Mouse (Mus musculus) C2C12 (cell line): ENCODE results near the gene Pappa2. TPM values are rescaled to one million over a fixed set of nuclear protein-coding genes. Genes with fewer than 3 reads are reported as not detected.

Source experiments
- H3K27me3 ChIP-seq: one replicate; pipeline ENCODE4 v1.6.1; 2011; ENCODE audit not compliant: control insufficient read depth, insufficient read depth, insufficient read length
- H3K36me3 ChIP-seq: one replicate; pipeline ENCODE4 v1.6.1; 2011; ENCODE audit not compliant: control insufficient read depth, insufficient read depth
- H3K4me3 ChIP-seq: one replicate; pipeline ENCODE4 v1.5.1; 2011; ENCODE audit warnings: mild to moderate bottlenecking, control low read depth; ENCODE audit not compliant: poor library complexity, insufficient read depth, severe bottlenecking
- H3K79me2 ChIP-seq: one replicate; pipeline ENCODE4 v1.6.1; 2011; ENCODE audit not compliant: control insufficient read depth, insufficient read depth
- H3K79me3 ChIP-seq: one replicate; pipeline ENCODE4 v1.6.1; 2011; ENCODE audit warnings: low read depth, control low read depth
- H3ac ChIP-seq: one replicate; pipeline ENCODE3; 2011; ENCODE audit warnings: low read depth; ENCODE audit not compliant: control insufficient read depth, insufficient read length
- CEBPB ChIP-seq: IDR thresholded peaks from one replicate; pipeline ENCODE4 v1.6.1; 2011; ENCODE audit warnings: low read depth, mild to moderate bottlenecking, control low read depth, moderate library complexity
- CTCF ChIP-seq: IDR thresholded peaks from one replicate; pipeline ENCODE4 v1.5.1; 2011; ENCODE audit not compliant: control insufficient read depth, insufficient read depth, insufficient read length
- FOSL1 ChIP-seq: IDR thresholded peaks from one replicate; pipeline ENCODE4 v1.8.0; 2011; ENCODE audit warnings: mild to moderate bottlenecking, low read length; ENCODE audit not compliant: poor library complexity, insufficient read depth, severe bottlenecking
- MAX ChIP-seq: IDR thresholded peaks from one replicate; pipeline ENCODE4 v1.6.1; 2011; ENCODE audit warnings: mild to moderate bottlenecking, control low read depth
- MYOD1 ChIP-seq: IDR thresholded peaks from one replicate; pipeline ENCODE4 v1.6.1; 2011; ENCODE audit warnings: low read depth; ENCODE audit not compliant: control insufficient read depth, insufficient read length
- MYOG ChIP-seq: IDR thresholded peaks from one replicate; pipeline ENCODE4 v1.6.1; 2011; ENCODE audit not compliant: control insufficient read depth, insufficient read length; ENCODE audit errors: extremely low read depth
- USF1 ChIP-seq: IDR thresholded peaks from one replicate; pipeline ENCODE4 v1.6.1; 2011; ENCODE audit warnings: low read depth, mild to moderate bottlenecking, control low read depth, moderate library complexity
- polyA plus RNA-seq: library from polyadenylated mRNA; unstranded; fragments of >200 nt; fragmentation: generic; extraction: Trizol; gene quantifications from one replicate; pipeline ENCODE4 v1.2.1, GENCODE M21; 2012; ENCODE audit warnings: missing spikeins

Pappa2 gene
- polyA plus RNA-seq, 1 experiment = under 0.01 TPM

DNA sequence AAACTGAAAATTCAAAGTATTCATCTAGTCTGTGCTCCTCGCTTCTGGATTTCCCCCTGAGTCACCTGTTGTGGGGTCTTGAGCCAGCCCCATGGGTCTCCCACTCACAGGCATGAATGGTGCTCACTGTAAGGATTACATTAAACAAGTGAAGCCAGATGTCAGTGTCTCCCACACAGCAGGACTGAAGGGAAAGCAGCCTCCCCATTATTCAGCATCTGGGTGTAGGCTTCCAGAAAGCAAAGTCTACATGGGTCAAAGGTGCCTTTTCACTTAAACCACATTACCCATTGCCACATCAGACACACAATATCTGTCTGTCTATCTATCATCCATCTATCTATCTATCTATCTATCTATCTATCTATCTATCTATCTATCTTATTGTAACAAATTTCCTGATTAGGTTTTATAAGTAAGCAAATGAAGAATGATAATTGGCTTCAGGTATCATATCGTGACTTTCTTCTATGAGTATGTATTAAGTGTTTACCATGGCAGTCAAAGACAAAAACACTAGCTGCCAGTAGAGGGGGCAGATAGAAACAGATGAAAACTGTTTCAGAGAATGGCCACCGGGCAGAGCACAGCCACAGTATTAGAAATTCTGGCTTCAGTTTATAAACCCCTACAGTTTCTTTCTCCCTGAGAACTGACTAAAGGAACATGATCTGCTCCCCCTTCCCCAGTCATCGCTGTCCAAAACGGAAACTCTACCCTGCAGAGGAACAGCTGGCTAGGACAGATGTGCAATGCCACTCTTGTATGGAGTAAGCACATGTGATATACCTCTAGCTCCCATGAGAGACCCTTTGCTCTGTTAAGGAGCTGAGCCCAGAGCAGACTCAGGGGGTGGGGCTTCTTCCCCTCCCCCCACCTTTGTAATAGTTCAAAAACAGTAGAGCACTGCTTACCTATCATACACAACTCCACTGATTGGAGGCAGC is 126.1 kb downstream of the Pappa2 start:
- TF ChIP-seq MYOD1 = peak; percentile 26
- TF ChIP-seq CTCF = no peak
- no peaks in the 10 kb centered on the region for H3K36me3 ChIP-seq
- no peak overlapping the region for H3K4me3 ChIP-seq
- H3K79me3 ChIP-seq = no peaks in the 10 kb centered on the region
- H3ac ChIP-seq = no peak overlapping the region
- H3K27me3 ChIP-seq = no peaks in the 10 kb centered on the region
- H3K79me2 ChIP-seq = no peaks in the 10 kb centered on the region

DNA sequence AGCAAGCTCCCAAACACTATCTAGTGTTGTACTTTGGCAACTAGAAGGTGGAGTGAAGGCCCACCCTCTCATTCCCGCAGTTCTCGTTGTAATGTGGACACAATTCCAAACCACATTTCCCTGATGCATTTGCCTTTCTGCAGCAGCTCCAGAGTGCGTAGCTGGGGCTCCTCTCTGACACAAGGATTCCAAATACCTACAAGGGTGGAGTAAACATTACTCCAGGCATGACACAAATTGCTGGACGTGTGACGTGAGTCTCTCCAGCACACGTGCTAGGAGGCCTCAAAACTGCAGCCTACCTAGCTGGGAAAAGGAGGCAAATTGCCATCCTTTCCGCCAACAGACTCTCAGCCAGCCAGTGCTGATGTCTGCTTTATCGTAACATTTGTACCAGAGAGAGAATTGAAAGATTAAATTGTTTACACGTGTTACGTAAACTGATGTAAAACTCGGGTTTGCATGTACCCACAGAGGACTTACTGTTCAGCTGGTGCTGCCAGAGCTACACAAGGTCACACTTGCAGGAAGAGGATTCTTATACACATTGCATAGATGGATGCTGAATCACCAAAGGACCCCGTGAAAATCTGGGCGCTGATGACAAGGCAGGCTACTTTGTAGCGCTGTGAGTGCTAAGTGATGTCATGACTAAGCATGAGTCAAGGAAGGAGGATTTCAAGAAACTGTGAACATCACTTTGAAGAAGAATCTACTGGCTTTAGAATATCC is 127.3 kb downstream of the Pappa2 start:
- H3K79me2 ChIP-seq = no peaks in the 10 kb centered on the region
- no peaks in the 10 kb centered on the region for H3K27me3 ChIP-seq
- no peaks in the 10 kb centered on the region for H3K79me3 ChIP-seq
- TF ChIP-seq MYOD1 (peak; percentile 20), USF1 (peak; percentile 1), CTCF (no peak), CEBPB (no peak), MAX (no peak), MYOG (no peak), FOSL1 (peak; percentile 87)
- no peak overlapping the region for H3K4me3 ChIP-seq
- no peaks in the 10 kb centered on the region for H3K36me3 ChIP-seq
- H3ac ChIP-seq = no peak overlapping the region

DNA sequence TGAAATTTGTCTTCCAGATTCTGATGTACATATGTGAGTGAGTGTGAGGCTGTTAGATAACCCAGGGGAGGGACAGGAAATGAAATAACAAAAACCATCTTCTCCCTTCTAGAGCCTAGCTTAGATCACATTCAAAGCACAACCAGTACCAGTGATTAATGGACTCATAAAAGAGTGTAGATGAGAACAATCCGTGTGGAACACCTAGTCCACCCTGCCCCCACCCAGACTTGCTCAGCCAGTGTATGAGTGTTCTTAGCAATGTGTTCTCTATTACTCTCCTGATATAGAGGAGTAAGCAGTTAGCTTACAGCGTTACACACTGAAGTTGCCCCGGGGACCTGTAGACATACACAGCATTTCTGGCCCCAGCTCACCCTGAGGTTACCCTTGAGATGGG is 129.8 kb downstream of the Pappa2 start:
- no peak overlapping the region for H3K4me3 ChIP-seq
- H3K79me2 ChIP-seq = no peaks in the 10 kb centered on the region
- no peaks in the 10 kb centered on the region for H3K27me3 ChIP-seq
- H3K79me3 ChIP-seq = no peaks in the 10 kb centered on the region
- no peaks in the 10 kb centered on the region for H3K36me3 ChIP-seq
- no peak overlapping the region for H3ac ChIP-seq
- TF ChIP-seq CEBPB (no peak), FOSL1 (no peak), USF1 (no peak), MYOG (no peak), CTCF (no peak), MYOD1 (no peak)

DNA sequence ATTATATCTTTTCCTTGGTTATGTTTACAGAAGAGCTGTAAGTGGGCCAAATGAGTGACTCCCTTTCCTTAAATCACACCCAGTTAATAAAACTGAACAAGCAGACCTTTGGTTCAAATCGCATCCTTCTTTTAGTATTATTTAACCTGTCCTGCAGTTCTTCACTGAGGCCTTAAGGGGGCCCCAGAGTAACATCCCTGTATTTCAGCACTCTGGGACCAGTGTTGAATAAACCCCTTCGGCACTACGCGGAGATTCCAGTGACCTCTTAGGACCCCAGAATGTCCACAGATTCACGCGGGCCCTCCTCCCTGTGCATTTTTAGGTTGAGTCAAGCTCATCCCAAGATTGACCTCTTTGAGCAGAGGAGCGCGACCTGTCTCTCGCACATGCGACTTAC is 135.7 kb downstream of the Pappa2 start:
- TF ChIP-seq USF1 (no peak), CEBPB (no peak)
- H3K27me3 ChIP-seq = no peaks in the 10 kb centered on the region
- H3K4me3 ChIP-seq = no peak overlapping the region
- H3K36me3 ChIP-seq = no peaks in the 10 kb centered on the region
- H3ac ChIP-seq = no peak overlapping the region
- no peaks in the 10 kb centered on the region for H3K79me2 ChIP-seq
- no peaks in the 10 kb centered on the region for H3K79me3 ChIP-seq

DNA sequence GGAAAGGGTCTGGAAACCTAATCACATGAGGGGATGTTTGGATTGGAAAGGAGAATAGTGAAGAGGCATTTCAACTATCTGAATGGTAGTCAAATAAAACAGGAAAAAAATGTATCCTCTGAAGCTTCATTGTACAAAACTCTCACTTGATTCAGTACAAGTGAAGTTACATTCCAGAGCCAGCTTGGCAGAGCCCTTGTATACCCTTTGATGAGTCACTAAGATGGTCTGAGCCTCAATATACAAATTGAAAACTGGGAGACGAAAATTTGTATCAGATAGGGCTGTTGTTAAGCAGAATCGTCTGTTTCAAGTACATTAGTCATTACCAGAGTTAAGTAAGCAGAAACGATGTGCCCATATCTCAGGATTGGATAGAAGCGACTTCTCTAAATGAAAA is 143.1 kb downstream of the Pappa2 start:
- no peaks in the 10 kb centered on the region for H3K79me2 ChIP-seq
- TF ChIP-seq FOSL1 (no peak), CEBPB (no peak), MYOD1 (no peak), CTCF (no peak), USF1 (no peak), MYOG (no peak)
- no peak overlapping the region for H3K4me3 ChIP-seq
- no peak overlapping the region for H3ac ChIP-seq
- no peaks in the 10 kb centered on the region for H3K36me3 ChIP-seq
- H3K27me3 ChIP-seq = no peaks in the 10 kb centered on the region
- no peaks in the 10 kb centered on the region for H3K79me3 ChIP-seq
